Mouse (Mus musculus) layer of hippocampus, adult 11-12 months (tissue): Measurements from ENCODE around the gene Cdk14.
"Not testable (repeated sequence)": the region's sequence is repeated elsewhere in the genome, so short reads cannot be mapped to it uniquely, and the experiment has no call there.

ENCODE experiments used
- DNase-seq: peaks from one replicate; pipeline ENCODE4 v3.0.0; 2022; ENCODE audit warnings: low spot score

The Cdk14 gene

GRCm38 (mm10) chr5:5367550-5367949, 52.6 kb downstream of the Cdk14 start:
- no peak for DNase-seq

- no peak for DNase-seq
Measured at GRCm38 (mm10) chr5:5365285-5366076, 54.6 kb downstream of the Cdk14 start.

DNA sequence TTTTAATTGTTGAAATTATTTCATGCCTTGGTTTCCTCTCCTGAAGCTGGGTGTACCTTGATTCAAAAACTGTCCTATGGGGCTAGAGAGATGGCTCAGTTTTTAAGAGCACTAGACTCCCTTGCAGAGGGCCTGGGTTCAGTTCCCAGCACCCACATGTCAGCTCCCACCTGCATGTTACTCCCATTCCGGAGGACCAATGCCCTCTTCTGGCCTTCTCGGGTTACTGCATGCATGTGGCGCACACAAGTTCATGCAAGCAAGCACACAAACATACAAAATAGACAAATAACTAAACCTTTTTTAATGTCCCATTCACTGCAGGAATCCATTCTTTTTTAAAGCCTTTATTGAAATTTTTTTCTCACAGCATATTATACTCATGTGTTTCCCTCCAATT, 58.4 kb downstream of the Cdk14 start:
- no peak for DNase-seq

GRCm38 (mm10) chr5:5360338-5360737, 59.8 kb downstream of the Cdk14 start:
- DNase-seq = no peak

GRCm38 (mm10) chr5:5359915-5360314, 60.2 kb downstream of the Cdk14 start:
- no peak for DNase-seq

DNA sequence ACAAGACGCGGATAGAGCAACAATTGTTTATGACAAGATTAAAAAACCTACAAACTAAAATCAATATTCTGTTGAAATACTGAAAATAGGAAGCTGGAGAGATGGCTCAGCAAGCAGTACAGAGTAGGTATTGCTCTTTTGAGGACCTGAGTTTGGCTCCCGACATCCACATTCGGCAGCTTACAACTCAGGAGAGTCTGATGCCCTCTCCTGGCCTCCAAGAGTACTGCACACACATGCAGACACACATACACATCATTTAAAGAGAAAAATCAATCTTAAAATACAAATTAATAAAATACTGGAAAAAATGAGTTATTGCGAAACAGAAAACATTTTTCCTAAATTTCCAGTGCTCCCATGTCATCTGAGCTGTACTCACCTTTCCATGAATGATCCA, 60.7 kb downstream of the Cdk14 start:
- DNase-seq = no peak

DNA sequence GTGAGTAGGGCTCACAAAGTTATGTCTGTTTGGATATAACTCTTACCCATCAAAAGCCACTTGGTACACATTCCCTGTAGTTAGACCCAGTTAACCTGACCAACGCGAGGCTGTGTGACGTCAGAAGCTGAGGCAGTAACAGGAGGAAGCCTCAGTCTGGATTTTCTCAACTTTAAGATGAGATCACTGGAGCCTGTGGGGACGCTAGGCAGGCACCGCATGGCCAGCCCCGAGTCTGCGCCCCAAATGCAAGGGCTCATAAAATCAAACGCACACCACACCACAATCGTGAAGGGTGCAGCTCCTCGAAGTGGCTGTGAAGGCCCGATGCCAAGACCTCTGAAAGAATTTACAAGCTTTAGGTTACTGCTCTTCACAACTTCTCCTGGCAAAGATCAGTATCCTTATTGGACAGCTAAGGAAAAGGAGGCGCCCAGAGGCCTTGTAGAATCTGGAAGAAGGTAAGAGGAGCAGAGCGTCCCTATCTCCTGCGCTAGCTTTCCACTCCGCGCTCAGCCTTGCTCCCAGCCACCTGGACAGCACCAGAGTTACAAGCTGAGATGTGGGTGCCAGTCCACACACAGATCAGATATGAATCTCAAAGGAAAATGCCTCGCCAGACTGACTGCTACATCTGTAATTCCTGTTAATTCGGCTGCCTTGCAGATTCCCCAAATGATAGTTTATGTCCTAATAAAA, 61.9 kb downstream of the Cdk14 start:
- no peak for DNase-seq

DNA sequence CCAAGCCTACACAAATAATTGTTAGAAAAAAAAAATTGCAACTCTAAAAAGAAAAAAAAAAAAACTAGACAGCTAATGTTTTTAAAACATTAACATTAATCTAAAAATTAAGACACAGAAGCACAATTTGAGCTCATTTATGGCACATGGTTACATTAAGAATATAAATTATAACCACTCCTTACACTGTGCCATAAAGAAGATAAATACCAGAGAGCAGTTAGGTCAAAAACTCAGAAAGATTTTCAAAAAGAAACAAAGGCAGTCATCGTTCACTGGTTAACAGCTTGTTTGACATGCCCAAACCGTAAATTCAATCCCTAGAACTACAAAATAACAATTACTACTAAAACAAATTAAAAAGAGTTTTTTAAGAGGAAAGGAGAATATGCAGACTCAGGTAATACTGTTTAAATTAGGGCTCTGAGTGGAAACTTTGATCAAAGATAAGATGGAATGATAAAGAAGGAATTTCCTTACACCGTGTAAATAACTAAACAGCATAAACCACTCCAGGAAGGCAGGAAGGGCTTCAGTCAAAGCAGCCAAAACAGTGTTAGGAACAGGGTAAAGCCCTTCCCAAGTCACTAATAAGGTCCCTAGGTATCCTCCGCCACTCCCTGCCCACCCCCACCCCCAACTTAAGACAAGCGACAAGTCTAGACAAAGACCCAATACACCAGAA, 65.3 kb downstream of the Cdk14 start:
- DNase-seq = no peak

GRCm38 (mm10) chr5:5353946-5354345, 66.2 kb downstream of the Cdk14 start:
- no peak for DNase-seq

DNA sequence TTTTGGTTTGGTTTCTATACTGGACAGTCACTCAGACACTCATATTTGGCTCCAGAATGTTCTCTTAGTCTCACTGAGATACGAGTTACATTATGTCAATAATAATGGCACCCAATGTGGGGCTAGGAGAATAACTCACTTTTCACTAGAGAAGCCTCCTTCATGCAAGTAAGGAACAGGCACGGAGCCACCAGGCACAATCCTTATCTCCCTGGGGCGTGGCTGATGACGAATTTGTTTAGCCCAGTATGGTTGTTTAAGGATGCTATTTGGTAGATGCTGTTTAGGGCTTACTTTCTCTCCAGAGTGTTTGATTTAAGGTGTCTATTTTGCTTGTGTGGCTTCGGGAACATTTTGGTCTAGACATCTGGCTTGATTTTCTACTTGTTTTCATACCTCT, 75.5 kb downstream of the Cdk14 start:
- no peak for DNase-seq

DNA sequence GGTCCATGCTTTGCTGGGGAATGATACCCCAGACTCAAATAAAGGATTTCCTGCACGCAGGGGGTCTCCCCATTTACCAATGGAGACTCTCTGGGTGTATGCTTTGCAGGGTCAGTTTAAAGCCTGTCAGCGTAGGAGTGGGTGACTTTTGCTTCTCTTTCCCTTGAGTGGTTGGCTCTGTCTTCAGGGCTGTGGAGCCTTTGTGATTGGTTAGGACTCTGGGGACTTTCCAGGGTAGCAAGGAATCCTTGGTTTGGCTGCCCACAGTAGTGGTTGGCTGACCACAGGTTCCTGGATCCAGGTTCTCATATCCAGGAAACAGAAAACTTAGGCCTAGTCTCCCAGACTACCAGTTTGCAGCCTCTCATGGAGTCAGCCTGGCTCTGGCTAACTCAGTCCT, 76.4 kb downstream of the Cdk14 start:
- no peak for DNase-seq

DNA sequence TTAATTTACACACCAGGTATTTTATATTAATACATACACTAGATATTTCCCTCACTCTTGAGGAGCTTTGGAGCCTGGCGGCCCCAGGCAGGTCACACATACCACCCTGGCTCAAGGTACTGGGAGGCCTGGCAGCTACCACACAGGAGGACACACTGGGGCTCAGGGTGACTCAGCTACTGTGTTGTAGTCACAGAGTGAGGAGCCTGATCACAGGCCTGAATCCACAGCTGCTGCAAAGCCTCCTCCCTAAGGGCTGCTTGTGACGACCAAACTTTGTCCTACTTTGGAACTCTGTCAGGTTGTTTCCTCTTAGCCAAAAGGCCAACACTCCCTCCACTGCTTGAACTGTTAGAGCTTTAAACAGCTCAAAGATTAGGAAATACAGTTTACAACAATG, 76.8 kb downstream of the Cdk14 start:
- DNase-seq = no peak

GRCm38 (mm10) chr5:5342410-5343137, 77.5 kb downstream of the Cdk14 start:
- peak; percentile 76 for DNase-seq

GRCm38 (mm10) chr5:5341611-5342010, 78.5 kb downstream of the Cdk14 start:
- no peak for DNase-seq

DNA sequence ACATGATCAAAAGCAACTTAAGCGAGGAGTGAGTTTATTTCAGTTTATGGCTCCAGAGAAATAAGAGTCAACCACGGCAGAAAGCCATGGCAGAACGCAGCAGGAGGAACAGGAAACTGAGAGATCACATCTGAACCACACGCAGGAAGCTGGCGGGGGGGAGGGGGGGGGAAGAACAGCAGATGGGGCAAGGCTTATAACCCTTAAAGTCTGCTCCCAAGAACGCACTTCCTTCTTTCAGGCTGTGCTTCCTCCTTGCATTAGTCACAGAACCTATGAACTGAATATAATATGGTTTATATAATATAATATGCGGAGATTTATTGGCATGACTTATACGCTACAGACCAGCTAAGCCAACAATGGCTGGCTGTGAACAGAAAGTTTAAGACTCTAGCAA, 86.2 kb downstream of the Cdk14 start:
- no peak for DNase-seq

DNA sequence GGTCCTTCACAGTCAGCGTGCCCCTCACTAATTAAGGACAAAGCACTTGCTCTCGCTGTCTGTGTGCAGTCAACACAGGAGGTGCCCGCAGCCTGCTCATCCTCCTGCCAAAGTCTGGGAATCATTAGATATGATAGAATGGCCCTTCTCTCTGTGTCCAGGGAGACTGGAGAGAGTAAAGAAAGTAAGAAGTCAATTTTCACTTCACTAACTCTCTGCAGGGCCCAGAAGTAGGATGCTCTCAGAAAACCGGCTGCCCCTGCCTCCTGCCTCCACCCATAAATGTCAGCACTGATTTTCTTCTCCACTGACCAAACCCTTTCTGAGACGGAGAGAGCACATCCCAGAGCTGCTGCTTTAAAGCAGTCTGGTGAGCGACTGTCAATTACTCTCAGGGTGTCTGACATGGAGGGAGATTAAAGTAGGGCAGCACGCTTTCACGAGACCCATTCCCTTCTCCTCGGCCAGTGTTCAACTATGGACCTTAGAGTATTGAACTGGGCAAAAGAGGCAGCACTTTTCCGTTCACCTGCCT, 89.1 kb downstream of the Cdk14 start:
- no peak for DNase-seq

DNA sequence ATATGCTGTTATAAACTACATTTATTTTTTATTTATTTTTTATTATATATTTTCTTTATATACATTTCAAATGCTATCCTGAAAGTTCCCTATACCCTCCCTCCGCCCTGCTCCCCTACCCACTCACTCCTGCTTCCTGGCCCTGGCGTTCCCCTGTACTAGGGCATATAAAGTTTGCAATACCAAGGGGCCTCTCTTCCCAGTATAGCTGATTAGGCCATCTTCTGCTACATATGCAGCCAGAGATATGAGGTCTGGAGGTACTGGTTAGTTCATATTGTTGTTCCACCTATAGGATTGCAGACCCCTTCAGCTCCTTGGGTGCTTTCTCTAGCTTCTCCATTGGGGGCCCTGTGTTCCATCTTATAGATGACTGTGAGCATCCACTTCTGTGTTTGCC, 91.1 kb downstream of the Cdk14 start:
- not testable (repeated sequence) for DNase-seq

- no peak for DNase-seq
Measured at GRCm38 (mm10) chr5:5326716-5327115, 93.4 kb downstream of the Cdk14 start.

- no peak for DNase-seq
Measured at GRCm38 (mm10) chr5:5322699-5323098, 97.4 kb downstream of the Cdk14 start.

DNA sequence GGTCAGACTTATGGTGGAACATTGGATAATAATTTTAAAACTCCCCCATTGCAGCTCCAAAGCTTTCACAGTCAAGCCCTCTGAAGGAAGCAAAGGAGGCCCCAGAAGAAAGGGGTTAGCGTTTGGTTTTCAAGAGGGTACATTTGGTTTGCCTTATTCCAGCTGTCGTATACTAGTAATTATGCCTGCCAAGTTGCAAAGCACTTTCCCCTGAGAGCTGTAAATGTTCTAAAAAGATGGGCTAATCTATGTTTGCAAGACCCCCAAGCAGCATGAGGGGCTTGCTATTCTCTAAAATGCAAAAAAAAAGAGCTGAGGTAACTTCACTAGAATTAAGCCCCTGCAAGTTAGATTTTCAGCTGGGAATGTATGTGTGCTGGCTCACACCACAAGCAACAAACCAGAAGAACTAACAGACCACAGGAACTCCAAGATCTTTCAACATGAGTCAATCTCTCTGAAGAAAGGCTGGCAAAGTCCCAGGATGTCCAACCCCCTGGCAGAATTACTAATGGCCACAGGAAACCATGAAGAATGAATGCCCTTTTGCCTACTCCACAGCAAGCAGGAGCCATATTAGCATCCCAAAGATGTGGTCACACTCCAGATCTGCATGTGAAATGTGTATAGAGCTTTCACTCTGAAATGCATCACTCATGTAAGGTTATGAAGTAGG, 99.5 kb downstream of the Cdk14 start:
- DNase-seq = peak; percentile 20

GRCm38 (mm10) chr5:5319824-5320505, 100.1 kb downstream of the Cdk14 start:
- DNase-seq = no peak
